Mouse (Mus musculus) E14TG2a.4 (cell line): ENCODE data around the gene Mettl15.

ENCODE experiments used
- CTCF ChIP-seq: conservative IDR thresholded peaks from 2 replicates; pipeline ENCODE4 v1.5.1; 2014; ENCODE audit warnings: low read length
- POU5F1 ChIP-seq: IDR thresholded peaks from 2 replicates; pipeline ENCODE4 v1.6.1; 2014; ENCODE audit warnings: low read length, borderline replicate concordance

DNA sequence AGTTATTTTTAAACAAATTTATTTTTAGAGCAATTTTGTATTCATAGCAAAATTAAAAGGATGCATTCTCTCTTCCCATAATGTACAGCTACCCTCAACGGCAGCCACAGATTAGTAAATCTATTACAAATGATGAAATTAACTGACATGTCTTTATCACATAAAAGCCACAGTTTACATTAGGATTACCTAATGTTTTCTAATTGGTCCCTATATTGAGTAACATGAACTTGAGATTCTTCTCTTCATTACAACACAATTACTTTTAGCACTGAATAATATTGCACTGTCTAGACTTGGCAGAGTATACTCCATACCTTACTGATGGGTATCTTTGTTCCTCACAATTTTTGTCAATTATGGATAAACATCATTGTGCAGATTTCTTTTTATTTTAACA, 17.8 kb downstream of the Mettl15 start:
- TF ChIP-seq CTCF, result no peak
- no peak for TF ChIP-seq POU5F1
